Mouse (Mus musculus) forebrain, postnatal 0 days (tissue): ENCODE measurements around the gene Guca2a. TPM values are rescaled to one million over a fixed set of nuclear protein-coding genes. Genes with fewer than 3 reads are reported as not detected.
A peak's percentile ranks its signal among the peaks of the same experiment; 100 is the strongest.

Experiments used
- ATAC-seq: fragments of 200-750 bp; cut with Nextera tagmentation; 2 replicates; pipeline ENCODE4 v1.8.0; 2017; ENCODE audit warnings: mild to moderate bottlenecking, moderate library complexity
- DNase-seq: peaks from one replicate; pipeline ENCODE4 v3.0.0-alpha.2; 2015
- H3K27ac ChIP-seq: fragments of 300-500 bp; sonication (generic); 2 replicates; pipeline ENCODE4 v1.5.1; 2014; ENCODE audit warnings: low read depth, mild to moderate bottlenecking, antibody characterized with exemption, low read length, moderate library complexity, mixed read lengths
- H3K27me3 ChIP-seq: fragments of 300-500 bp; sonication (generic); 2 replicates; pipeline ENCODE4 v1.6.1; 2014; ENCODE audit warnings: mild to moderate bottlenecking, low read length, mixed read lengths; ENCODE audit not compliant: insufficient read depth
- H3K36me3 ChIP-seq: fragments of 300-500 bp; sonication (generic); 2 replicates; pipeline ENCODE4 v1.6.1; 2014; ENCODE audit warnings: mild to moderate bottlenecking, moderate library complexity; ENCODE audit not compliant: insufficient read depth
- H3K4me1 ChIP-seq: fragments of 300-500 bp; sonication (generic); 2 replicates; pipeline ENCODE4 v1.6.1; 2014; ENCODE audit warnings: antibody characterized with exemption; ENCODE audit not compliant: insufficient read depth
- H3K4me2 ChIP-seq: fragments of 300-500 bp; sonication (generic); 2 replicates; pipeline ENCODE4 v1.6.1; 2014; ENCODE audit warnings: low read depth, mild to moderate bottlenecking, moderate library complexity
- H3K4me3 ChIP-seq: fragments of 300-500 bp; sonication (generic); 2 replicates; pipeline ENCODE4 v1.5.1; 2014; ENCODE audit warnings: low read depth, low read length, mixed read lengths
- H3K9ac ChIP-seq: fragments of 300-500 bp; sonication (generic); 2 replicates; pipeline ENCODE4 v1.6.1; 2014; ENCODE audit warnings: mild to moderate bottlenecking
- H3K9me3 ChIP-seq: fragments of 300-500 bp; sonication (generic); 2 replicates; pipeline ENCODE4 v1.6.1; 2016; ENCODE audit warnings: low read length
- CTCF ChIP-seq: sonication (generic); IDR thresholded peaks from 2 replicates; pipeline ENCODE4 v1.5.1; 2016; ENCODE audit warnings: antibody characterized with exemption, control low read depth, low read depth
- WGBS: fragments of 180-500 bp; shearing (Covaris S2); extraction: QIAGEN DNeasy Blood & Tissue Kit; methylation state at CpG from one replicate; pipeline ENCODE4 v1.1.7; 2014; 5-methylcytosine and 5-hydroxymethylcytosine counted together
- polyA plus RNA-seq: library from polyadenylated mRNA; unstranded; fragments of >200 nt; fragmentation: Nextera tagmentation; extraction: Ambion mirVana; gene quantifications from 2 replicates; pipeline ENCODE4 v1.2.1, GENCODE M21; 2015
- total RNA-seq: library from RNA; depleted of rRNA; stranded (reverse); fragments of >200 nt; gene quantifications from 2 replicates; pipeline ENCODE4 v1.2.3, GENCODE M21; 2014

The Guca2a gene
- total and polyA plus RNA-seq, 2 experiments from 2014 or later, result not detected

- no peak overlapping the region for H3K4me3 ChIP-seq
- H3K27ac ChIP-seq, result no peak overlapping the region
- DNase-seq (no peak), ATAC-seq (no peak)
- 79% methylated on average over 8 of the region's 8 CpGs for WGBS
- H3K4me1 ChIP-seq, result no peaks in the 10 kb centered on the region
- no peak for TF ChIP-seq CTCF
- H3K4me2 ChIP-seq, result no peak overlapping the region
- no peaks in the 10 kb centered on the region for H3K36me3 ChIP-seq
- H3K27me3 ChIP-seq, result no peaks in the 10 kb centered on the region
- no peak overlapping the region for H3K9ac ChIP-seq
- no peaks in the 10 kb centered on the region for H3K9me3 ChIP-seq
These were observed 22.5 kb downstream of the Guca2a start for GRCm38 (mm10) chr4:119660007-119660406.

- no peaks in the 10 kb centered on the region for H3K9me3 ChIP-seq
- no peak for ATAC-seq
- no peak for TF ChIP-seq CTCF
These were observed 24.6 kb downstream of the Guca2a start for GRCm38 (mm10) chr4:119662151-119662550.

GRCm38 (mm10) chr4:119662976-119663375, 25.5 kb downstream of the Guca2a start:
- no peak for TF ChIP-seq CTCF
- 91% methylated on average over 7 of the region's 7 CpGs for WGBS
- Histone ChIP-seq H3K4me1 (no peaks in the 10 kb centered on the region), H3K27ac (no peak overlapping the region), H3K27me3 (no peaks in the 10 kb centered on the region), H3K4me2 (no peak overlapping the region), H3K4me3 (no peak overlapping the region), H3K36me3 (no peaks in the 10 kb centered on the region), H3K9me3 (no peaks in the 10 kb centered on the region), H3K9ac (no peak overlapping the region)
- DNase-seq (no peak), ATAC-seq (no peak)

More at GRCm38 (mm10) chr4:119662151-119662550, 24.6 kb downstream of the Guca2a start:
- no peak overlapping the region for H3K4me3 ChIP-seq
- no peak overlapping the region for H3K9ac ChIP-seq
- no peak overlapping the region for H3K27ac ChIP-seq
- H3K4me2 ChIP-seq, result no peak overlapping the region
- 57% methylated on average over 4 of the region's 4 CpGs for WGBS
- no peaks in the 10 kb centered on the region for H3K36me3 ChIP-seq
- H3K27me3 ChIP-seq, result no peaks in the 10 kb centered on the region
- H3K4me1 ChIP-seq, result no peaks in the 10 kb centered on the region
- DNase-seq, result no peak

- DNase-seq, result no peak
- H3K9me3 ChIP-seq, result no peaks in the 10 kb centered on the region
- H3K36me3 ChIP-seq, result no peaks in the 10 kb centered on the region
- no peak overlapping the region for H3K27ac ChIP-seq
- no peak for TF ChIP-seq CTCF
- ATAC-seq, result no peak
- no peak overlapping the region for H3K4me2 ChIP-seq
- H3K27me3 ChIP-seq, result no peaks in the 10 kb centered on the region
- no peak overlapping the region for H3K4me3 ChIP-seq
- H3K4me1 ChIP-seq, result no peaks in the 10 kb centered on the region
- H3K9ac ChIP-seq, result no peak overlapping the region
- 92% methylated on average over 14 of the region's 14 CpGs for WGBS
These were observed 26.0 kb downstream of the Guca2a start for GRCm38 (mm10) chr4:119663409-119664095.

GRCm38 (mm10) chr4:119665166-119665565, 27.7 kb downstream of the Guca2a start:
- DNase-seq, result no peak
- Histone ChIP-seq H3K4me3 (no peak overlapping the region), H3K9ac (no peak overlapping the region), H3K27ac (no peak overlapping the region), H3K4me2 (no peak overlapping the region), H3K36me3 (no peaks in the 10 kb centered on the region), H3K9me3 (no peaks in the 10 kb centered on the region), H3K27me3 (no peaks in the 10 kb centered on the region), H3K4me1 (peaks cover 5% of the 10 kb centered on the region; the same call in 1 of the 2 replicates)
- no peak for TF ChIP-seq CTCF
- ATAC-seq, result no peak
- WGBS, result 88% methylated on average over 2 of the region's 2 CpGs

GRCm38 (mm10) chr4:119666116-119666515, 28.6 kb downstream of the Guca2a start:
- WGBS, result 29% methylated on average over 8 of the region's 8 CpGs
- Histone ChIP-seq H3K4me2 (no peak overlapping the region), H3K36me3 (no peaks in the 10 kb centered on the region), H3K27ac (no peak overlapping the region), H3K4me1 (peaks cover 10% of the 10 kb centered on the region; the same call in 1 of the 2 replicates), H3K27me3 (no peaks in the 10 kb centered on the region), H3K9ac (no peak overlapping the region), H3K9me3 (no peaks in the 10 kb centered on the region), H3K4me3 (no peak overlapping the region)
- ATAC-seq (no peak), DNase-seq (no peak)
- TF ChIP-seq CTCF, result no peak

GRCm38 (mm10) chr4:119667454-119667853, 29.9 kb downstream of the Guca2a start:
- no peak for ATAC-seq
- Histone ChIP-seq H3K27me3 (no peaks in the 10 kb centered on the region), H3K4me3 (no peak overlapping the region), H3K27ac (no peak overlapping the region), H3K9ac (no peak overlapping the region), H3K4me2 (no peak overlapping the region), H3K9me3 (no peaks in the 10 kb centered on the region), H3K36me3 (no peaks in the 10 kb centered on the region), H3K4me1 (peaks cover 10% of the 10 kb centered on the region; the same call in 1 of the 2 replicates)
- peak; percentile 88 for TF ChIP-seq CTCF
- peak; percentile 80 for DNase-seq
- WGBS, result 16% methylated on average over 5 of the region's 5 CpGs
